In genomic region chr5:74365984-74366709, GRCm38 (mm10) we compare ENCODE assay signal across 15 mouse cellular contexts.
DNase-seq lines count a peak whose midpoint lies in the region; ATAC-seq and TF ChIP-seq lines count a peak whose summit lies in the region.
"Had no signal": no experiment of that assay in that cellular context is flagged by ENCODE, and none has a peak within 500 bp of the region (broad histone marks: within the 10 kb centered on the region; RNA-seq: fewer than 3 reads in every experiment).

No protein-coding gene starts in this region.

- H3K4me3 ChIP-seq in lung, embryonic 16.5 days (ENCODE audit: low read length): no peak overlapping the region
- H3K4me3 ChIP-seq in lung, adult 2 months (replicated peaks; ENCODE audit: extremely low read depth, low read depth, low read length): no peak overlapping the region
- H3K4me3 ChIP-seq in embryonic facial prominence, embryonic 10.5 days: no peak overlapping the region
- H3K4me3 ChIP-seq in neural tube, embryonic 13.5 days: no peak overlapping the region
- H3K4me3 ChIP-seq: erythroblast, embryonic 14.5 days; gastrocnemius, adult 2 months; liver, embryonic 15.5 days; midbrain, embryonic 13.5 days had no signal

- TF ChIP-seq CTCF in lung, adult 2 months (IDR thresholded peaks at IDR 0.05; ENCODE audit: insufficient read depth, low read length): no peak

- DNase-seq in embryo, embryonic 11 days: peak; percentile 23
- no peak for DNase-seq in embryo, embryonic 10 days (ENCODE audit: low spot score)
- no peak for DNase-seq in lung, adult 2 months
- DNase-seq in embryonic facial prominence, embryonic 10.5 days (ENCODE audit: low spot score): no peak
- no peak for DNase-seq in left cerebral cortex, adult 8-10 months (ENCODE audit: low spot score in 2 of 2)
- DNase-seq in frontal cortex, postnatal 25 days (ENCODE audit: low spot score in 2 of 2): no peak
- DNase-seq: B cell, adult 2 months; cerebellum, adult 9-11 months; gastrocnemius, adult 2 months; kidney, adult 11 months had no signal

- H3K27ac ChIP-seq in lung, embryonic 16.5 days (ENCODE audit: low read length): no peak overlapping the region
- H3K27ac ChIP-seq in embryonic facial prominence, embryonic 10.5 days (replicated peaks): peak overlapping the region; percentile 65; the same call in 1 of the 2 replicates
- no peak overlapping the region for H3K27ac ChIP-seq in neural tube, embryonic 13.5 days (replicated peaks)
- H3K27ac ChIP-seq: gastrocnemius, adult 2 months; liver, embryonic 15.5 days had no signal

- H3K9me3 ChIP-seq in lung, embryonic 16.5 days (ENCODE audit: control insufficient read depth, low read length): no peaks in the 10 kb centered on the region
- H3K9me3 ChIP-seq in embryonic facial prominence, embryonic 10.5 days: no peaks in the 10 kb centered on the region
- H3K9me3 ChIP-seq in neural tube, embryonic 13.5 days: no peaks in the 10 kb centered on the region
- H3K9me3 ChIP-seq: liver, embryonic 15.5 days; midbrain, embryonic 13.5 days had no signal

- no peak for TF ChIP-seq POLR2A in lung, adult 2 months (IDR thresholded peaks at IDR 0.05; ENCODE audit: borderline replicate concordance, extremely low read depth, low read depth, low read length)

- peaks cover 12% of the 10 kb centered on the region for H3K4me1 ChIP-seq in lung, embryonic 16.5 days (replicated peaks; ENCODE audit: control insufficient read depth, insufficient read depth, low read length)
- 0 out of 2 replicates have a peak, but pooled peaks cover 4% of the 10 kb centered on the region for H3K4me1 ChIP-seq in lung, adult 2 months (ENCODE audit: control insufficient read depth, insufficient read depth, low read length)
- peaks cover 47% of the 10 kb centered on the region for H3K4me1 ChIP-seq in embryonic facial prominence, embryonic 10.5 days
- peaks cover 24% of the 10 kb centered on the region for H3K4me1 ChIP-seq in neural tube, embryonic 13.5 days (replicated peaks)

- 39% methylated on average over 4 of the region's 4 CpGs for WGBS in lung, embryonic 16.5 days
- WGBS in lung, adult 2 months: 58% methylated on average over 4 of the region's 4 CpGs
- WGBS in embryonic facial prominence, embryonic 10.5 days: 42% methylated on average over 4 of the region's 4 CpGs
- 7% methylated on average over 4 of the region's 4 CpGs for WGBS in neural tube, embryonic 13.5 days

- H3K4me2 ChIP-seq in lung, embryonic 16.5 days (ENCODE audit: low read depth, low read length): no peak overlapping the region
- no peak overlapping the region for H3K4me2 ChIP-seq in neural tube, embryonic 13.5 days
- H3K4me2 ChIP-seq: liver, embryonic 15.5 days; midbrain, embryonic 13.5 days had no signal

- no peaks in the 10 kb centered on the region for H3K36me3 ChIP-seq in lung, embryonic 16.5 days (ENCODE audit: control insufficient read depth, insufficient read depth, low read length)
- no peaks in the 10 kb centered on the region for H3K36me3 ChIP-seq in embryonic facial prominence, embryonic 10.5 days (replicated peaks)
- no peaks in the 10 kb centered on the region for H3K36me3 ChIP-seq in neural tube, embryonic 13.5 days
- H3K36me3 ChIP-seq: liver, embryonic 15.5 days; midbrain, embryonic 13.5 days had no signal

- no peaks in the 10 kb centered on the region for H3K27me3 ChIP-seq in lung, embryonic 16.5 days (ENCODE audit: control insufficient read depth, insufficient read depth, low read depth, low read length)
- no peaks in the 10 kb centered on the region for H3K27me3 ChIP-seq in embryonic facial prominence, embryonic 10.5 days (replicated peaks; ENCODE audit: low read depth, poor library complexity, severe bottlenecking)
- H3K27me3 ChIP-seq in neural tube, embryonic 13.5 days: peaks cover 37% of the 10 kb centered on the region
- H3K27me3 ChIP-seq: liver, embryonic 15.5 days; midbrain, embryonic 13.5 days had no signal

- peak; percentile 10; the same call in 1 of the 2 replicates for ATAC-seq in lung, embryonic 16.5 days (ENCODE audit: low read depth)
- ATAC-seq in neural tube, embryonic 13.5 days (ENCODE audit: low read depth): peak; percentile 87

- H3K9ac ChIP-seq in lung, embryonic 16.5 days (ENCODE audit: low read length): no peak overlapping the region
- H3K9ac ChIP-seq in neural tube, embryonic 13.5 days: no peak overlapping the region
- H3K9ac ChIP-seq: liver, embryonic 15.5 days; midbrain, embryonic 13.5 days had no signal
